Comparison of ENCODE assay signal across 31 mouse cellular contexts in the genomic region with DNA sequence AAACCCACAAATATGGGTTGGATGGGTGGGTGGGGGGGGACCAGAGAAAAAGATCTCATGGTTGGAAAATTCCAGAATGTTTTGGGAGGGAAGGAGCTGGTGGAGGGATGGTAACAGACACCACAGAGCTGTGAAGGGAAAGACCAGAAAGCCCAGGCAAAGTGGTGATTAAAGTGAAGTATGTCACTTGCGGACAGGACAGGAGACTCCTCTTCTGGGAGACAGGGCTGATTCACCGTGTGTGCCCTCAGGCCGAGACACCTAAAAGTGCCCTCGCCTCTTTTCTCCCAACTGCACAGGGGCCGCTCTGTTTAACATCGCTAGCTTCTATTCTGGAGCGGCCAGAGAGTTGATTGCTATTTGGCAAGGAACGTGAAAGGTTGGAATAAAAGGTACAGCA. TPM values are rescaled to one million over a fixed set of nuclear protein-coding genes. Genes with fewer than 3 reads are reported as not detected.
A peak's percentile ranks its signal among the peaks of the same experiment; 100 is the strongest.
DNase-seq lines count a peak whose midpoint lies in the region; ATAC-seq lines count a peak whose summit lies in the region.
"Had no signal": no experiment of that assay in that cellular context is flagged by ENCODE, and none has a peak within 500 bp of the region (broad histone marks: within the 10 kb centered on the region; RNA-seq: fewer than 3 reads in every experiment).

No protein-coding gene starts in this region.

- no peak overlapping the region for H3K4me2 ChIP-seq in embryonic facial prominence, embryonic 13.5 days
- H3K4me2 ChIP-seq in heart, embryonic 13.5 days: no peak overlapping the region
- H3K4me2 ChIP-seq in embryonic facial prominence, embryonic 14.5 days (ENCODE audit: low read depth, low read length): peak overlapping the region; percentile 7; the same call in 1 of the 2 replicates
- H3K4me2 ChIP-seq: heart, embryonic 12.5 days; hindbrain, embryonic 12.5 days; limb, embryonic 15.5 days; liver, embryonic 13.5 days; midbrain, embryonic 12.5 days had no signal

- WGBS in embryonic facial prominence, embryonic 13.5 days: 59% methylated on average over 8 of the region's 8 CpGs
- WGBS in embryonic facial prominence, embryonic 10.5 days: 67% methylated on average over 8 of the region's 8 CpGs
- 54% methylated on average over 8 of the region's 8 CpGs for WGBS in heart, embryonic 13.5 days
- WGBS in embryonic facial prominence, embryonic 14.5 days: 59% methylated on average over 8 of the region's 8 CpGs

- DNase-seq in embryonic facial prominence, embryonic 10.5 days (ENCODE audit: low spot score): no peak
- DNase-seq in heart, adult 8-10 months (ENCODE audit: low spot score): no peak
- DNase-seq in 3134 (ENCODE audit: extremely low read depth, insufficient read length, low spot score): peak; percentile 41
- DNase-seq in embryonic facial prominence, embryonic 14.5 days (ENCODE audit: low spot score): no peak
- no peak for DNase-seq in cerebellum, postnatal 4 days (ENCODE audit: low spot score in 2 of 2)
- DNase-seq in left cerebral cortex, adult 11 months (ENCODE audit: low spot score): no peak
- DNase-seq: adrenal gland, adult 8-10 months; cerebellum, adult 2 months; cerebellum, postnatal 14 days; gastrocnemius, postnatal 14 days; heart, postnatal 14 days; kidney, postnatal 10 days; layer of hippocampus, postnatal 36 days; liver, embryonic 13.5 days; lung, adult 18-20 months; lung, postnatal 4 days; thymus, adult 2 months; thymus, postnatal 36 days had no signal

- H3K4me3 ChIP-seq in embryonic facial prominence, embryonic 13.5 days: no peak overlapping the region
- no peak overlapping the region for H3K4me3 ChIP-seq in embryonic facial prominence, embryonic 10.5 days
- H3K4me3 ChIP-seq in heart, embryonic 13.5 days: no peak overlapping the region
- no peak overlapping the region for H3K4me3 ChIP-seq in embryonic facial prominence, embryonic 14.5 days (ENCODE audit: low read depth, low read length)
- H3K4me3 ChIP-seq: erythroblast, embryonic 14.5 days; heart, embryonic 12.5 days; hindbrain, embryonic 12.5 days; limb, embryonic 10.5 days; limb, embryonic 15.5 days; liver, embryonic 13.5 days; megakaryocyte, embryonic 14.5 days; midbrain, embryonic 12.5 days had no signal

- H3K9ac ChIP-seq in embryonic facial prominence, embryonic 13.5 days: no peak overlapping the region
- peak overlapping the region; percentile 14; the same call in 1 of the 2 replicates for H3K9ac ChIP-seq in heart, embryonic 13.5 days
- H3K9ac ChIP-seq in embryonic facial prominence, embryonic 14.5 days (ENCODE audit: low read depth, low read length): no peak overlapping the region
- H3K9ac ChIP-seq: heart, embryonic 12.5 days; hindbrain, embryonic 12.5 days; limb, embryonic 15.5 days; liver, embryonic 13.5 days; midbrain, embryonic 12.5 days had no signal

- no peaks in the 10 kb centered on the region for H3K9me3 ChIP-seq in embryonic facial prominence, embryonic 13.5 days
- no peaks in the 10 kb centered on the region for H3K9me3 ChIP-seq in embryonic facial prominence, embryonic 10.5 days
- H3K9me3 ChIP-seq in heart, embryonic 13.5 days: 0 out of 2 replicates have a peak, but pooled peaks cover 5% of the 10 kb centered on the region
- H3K9me3 ChIP-seq in embryonic facial prominence, embryonic 14.5 days (ENCODE audit: control insufficient read depth, low read length): no peaks in the 10 kb centered on the region
- H3K9me3 ChIP-seq: hindbrain, embryonic 12.5 days; limb, embryonic 10.5 days; limb, embryonic 15.5 days; liver, embryonic 13.5 days; midbrain, embryonic 12.5 days had no signal

- no peak for ATAC-seq in embryonic facial prominence, embryonic 13.5 days (ENCODE audit: insufficient number of reproducible peaks, insufficient read depth, low FRiP score, low TSS enrichment, low read depth)
- no peak for ATAC-seq in heart, embryonic 13.5 days (ENCODE audit: extremely low read depth, insufficient number of reproducible peaks, low FRiP score, low TSS enrichment)
- ATAC-seq in embryonic facial prominence, embryonic 14.5 days (ENCODE audit: low read depth): no peak
- ATAC-seq: activated CD4-positive, CD25-positive, alpha-beta regulatory T cell, adult 4 months; hindbrain, postnatal 0 days; intestine, embryonic 16.5 days; lung, postnatal 0 days had no signal

- H3K27me3 ChIP-seq in embryonic facial prominence, embryonic 13.5 days: no peaks in the 10 kb centered on the region
- no peaks in the 10 kb centered on the region for H3K27me3 ChIP-seq in embryonic facial prominence, embryonic 10.5 days (replicated peaks; ENCODE audit: low read depth, poor library complexity, severe bottlenecking)
- H3K27me3 ChIP-seq in heart, embryonic 13.5 days (replicated peaks): no peaks in the 10 kb centered on the region
- no peaks in the 10 kb centered on the region for H3K27me3 ChIP-seq in embryonic facial prominence, embryonic 14.5 days (replicated peaks; ENCODE audit: control insufficient read depth, insufficient read depth, low read length)
- H3K27me3 ChIP-seq: heart, embryonic 12.5 days; hindbrain, embryonic 12.5 days; limb, embryonic 15.5 days; liver, embryonic 13.5 days; midbrain, embryonic 12.5 days had no signal

- H3K27ac ChIP-seq in embryonic facial prominence, embryonic 13.5 days: peak overlapping the region; percentile 51; the same call in 1 of the 2 replicates
- H3K27ac ChIP-seq in embryonic facial prominence, embryonic 10.5 days (replicated peaks): no peak overlapping the region
- H3K27ac ChIP-seq in heart, embryonic 13.5 days (replicated peaks): no peak overlapping the region
- no peak overlapping the region for H3K27ac ChIP-seq in embryonic facial prominence, embryonic 14.5 days (replicated peaks; ENCODE audit: low read depth, low read length)
- H3K27ac ChIP-seq: hindbrain, embryonic 12.5 days; hindbrain, postnatal 0 days; limb, embryonic 10.5 days; limb, embryonic 15.5 days; liver, embryonic 13.5 days; midbrain, embryonic 12.5 days had no signal

- H3K36me3 ChIP-seq in embryonic facial prominence, embryonic 13.5 days: no peaks in the 10 kb centered on the region
- H3K36me3 ChIP-seq in embryonic facial prominence, embryonic 10.5 days (replicated peaks): no peaks in the 10 kb centered on the region
- no peaks in the 10 kb centered on the region for H3K36me3 ChIP-seq in heart, embryonic 13.5 days
- no peaks in the 10 kb centered on the region for H3K36me3 ChIP-seq in embryonic facial prominence, embryonic 14.5 days (ENCODE audit: control insufficient read depth, insufficient read depth, low read length)
- H3K36me3 ChIP-seq: heart, embryonic 12.5 days; hindbrain, embryonic 12.5 days; limb, embryonic 10.5 days; limb, embryonic 15.5 days; liver, embryonic 13.5 days; midbrain, embryonic 12.5 days had no signal

- peaks cover 10% of the 10 kb centered on the region for H3K4me1 ChIP-seq in embryonic facial prominence, embryonic 13.5 days
- no peaks in the 10 kb centered on the region for H3K4me1 ChIP-seq in embryonic facial prominence, embryonic 10.5 days
- peaks cover 21% of the 10 kb centered on the region for H3K4me1 ChIP-seq in heart, embryonic 13.5 days
- no peaks in the 10 kb centered on the region for H3K4me1 ChIP-seq in embryonic facial prominence, embryonic 14.5 days (ENCODE audit: control insufficient read depth, insufficient read depth, low read length)
- H3K4me1 ChIP-seq: hindbrain, embryonic 12.5 days; limb, embryonic 10.5 days; liver, embryonic 13.5 days; midbrain, embryonic 12.5 days had no signal

RNA-seq across cellular contexts. Expression of a gene that starts 34.1 kb away (rescaled TPM):
- polyA plus RNA-seq in embryonic facial prominence, embryonic 13.5 days (2015; fragmentation: Nextera tagmentation; extraction: Ambion mirVana): 16.5 and 16.8 TPM in 2 replicates
- 12.4 and 13.5 TPM in 2 replicates for polyA plus RNA-seq in embryonic facial prominence, embryonic 10.5 days (2016; fragmentation: Nextera tagmentation; extraction: Ambion mirVana)
- polyA plus RNA-seq in heart, embryonic 13.5 days (2015; fragmentation: Nextera tagmentation; extraction: Ambion mirVana): 9.7 and 10.2 TPM in 2 replicates
- 10 to 100 TPM; 34.0 to 40.3 (median 37.2) TPM for total RNA-seq in heart, adult 8-10 months (2022)
- polyA plus RNA-seq in embryonic facial prominence, embryonic 14.5 days (2014; fragmentation: Nextera tagmentation; extraction: Ambion mirVana): 18.1 and 20.7 TPM in 2 replicates

RNA-seq across cellular contexts. Expression of a gene that starts 44.8 kb away (rescaled TPM):
- polyA plus RNA-seq in embryonic facial prominence, embryonic 13.5 days (2015; fragmentation: Nextera tagmentation; extraction: Ambion mirVana): 289 and 398 TPM in 2 replicates
- 631 and 685 TPM in 2 replicates for polyA plus RNA-seq in embryonic facial prominence, embryonic 10.5 days (2016; fragmentation: Nextera tagmentation; extraction: Ambion mirVana)
- 281 and 299 TPM in 2 replicates for polyA plus RNA-seq in heart, embryonic 13.5 days (2015; fragmentation: Nextera tagmentation; extraction: Ambion mirVana)
- total RNA-seq in heart, adult 8-10 months (2022): 10 to 100 TPM; 53.9 to 86.8 (median 74.8) TPM
- 294 and 347 TPM in 2 replicates for polyA plus RNA-seq in embryonic facial prominence, embryonic 14.5 days (2014; fragmentation: Nextera tagmentation; extraction: Ambion mirVana)
